Mouse (Mus musculus): ENCODE results near the gene Gm5640. TPM values are rescaled to one million over a fixed set of nuclear protein-coding genes. Genes with fewer than 3 reads are reported as not detected.
"Not testable (repeated sequence)": the region's sequence is repeated elsewhere in the genome, so short reads cannot be mapped to it uniquely, and the experiment has no call there.

The Gm5640 gene
- polyA plus RNA-seq (2014; fragmentation: Nextera tagmentation; extraction: Ambion mirVana) = not detected in 2 replicates

- DNase-seq (ENCODE audit: low spot score, missing footprints); H3K4me3 ChIP-seq (ENCODE audit: low read depth, low read length); H3K36me3 ChIP-seq (ENCODE audit: control insufficient read depth, insufficient read depth, low read length); H3K27ac ChIP-seq (ENCODE audit: low read depth, low read length); H3K4me1 ChIP-seq (ENCODE audit: control insufficient read depth, insufficient read depth, low read length); H3K9me3 ChIP-seq (ENCODE audit: control insufficient read depth, low read length); H3K27me3 ChIP-seq (ENCODE audit: control insufficient read depth, insufficient read depth, low read length); H3K9ac ChIP-seq (ENCODE audit: low read length); H3K4me2 ChIP-seq: not testable (repeated sequence)
- 50% methylated on average over 2 of the region's 5 CpGs for WGBS
- ATAC-seq (ENCODE audit: low FRiP score) = peak; percentile 55; the same call in 1 of the 2 replicates
Observed at GRCm38 (mm10) chrX:74645466-74646323, at the start of gene Gm5640. Gm5640 (minus strand) TSS chrX:74645635.

- not testable (repeated sequence) for H3K4me2 ChIP-seq; H3K36me3 ChIP-seq (ENCODE audit: control insufficient read depth, insufficient read depth, low read length); H3K27ac ChIP-seq (ENCODE audit: low read depth, low read length); H3K4me1 ChIP-seq (ENCODE audit: control insufficient read depth, insufficient read depth, low read length); DNase-seq (ENCODE audit: low spot score, missing footprints); H3K27me3 ChIP-seq (ENCODE audit: control insufficient read depth, insufficient read depth, low read length); H3K9me3 ChIP-seq (ENCODE audit: control insufficient read depth, low read length); H3K4me3 ChIP-seq (ENCODE audit: low read depth, low read length); H3K9ac ChIP-seq (ENCODE audit: low read length)
- no CpG with 5 or more reads among the region's 1 CpGs for WGBS
- ATAC-seq (ENCODE audit: low FRiP score) = 0 out of 2 replicates have a peak, but pooled peaks have one; percentile 30
Observed at GRCm38 (mm10) chrX:74646393-74646792, 958 bp upstream of the Gm5640 start.

- H3K4me3 ChIP-seq (ENCODE audit: low read depth, low read length) = no peak within 1 kb of the TSS
- no peaks in the 10 kb centered on the region for H3K36me3 ChIP-seq (ENCODE audit: control insufficient read depth, insufficient read depth, low read length)
- no peak within 1 kb of the TSS for H3K27ac ChIP-seq (ENCODE audit: low read depth, low read length)
- no peaks in the 10 kb centered on the region for H3K9me3 ChIP-seq (ENCODE audit: control insufficient read depth, low read length)
- no peaks in the 10 kb centered on the region for H3K27me3 ChIP-seq (ENCODE audit: control insufficient read depth, insufficient read depth, low read length)
- no peak for DNase-seq (ENCODE audit: low spot score, missing footprints)
- ATAC-seq (ENCODE audit: low FRiP score) = no peak
- H3K9ac ChIP-seq (ENCODE audit: low read length) = no peak within 1 kb of the TSS
- 91% methylated on average over 2 of the region's 2 CpGs for WGBS
- H3K4me1 ChIP-seq (ENCODE audit: control insufficient read depth, insufficient read depth, low read length) = no peaks in the 10 kb centered on the region
- no peak within 1 kb of the TSS for H3K4me2 ChIP-seq
Observed at GRCm38 (mm10) chrX:74592379-74592778, 53.1 kb downstream of the Gm5640 start, which contains the start of gene Olfr1325. Olfr1325 (plus strand) TSS chrX:74592679.

Other genes starting within 250 kb of the Gm5640 start
- gene G6pdx, start 216.4 kb downstream of the Gm5640 start, polyA plus RNA-seq (2014; fragmentation: Nextera tagmentation; extraction: Ambion mirVana) = 56.2 and 56.4 TPM in 2 replicates
- 0.61 TPM in 1 of 2 replicates, not detected in the other for gene Gm6880, start 164.2 kb downstream of the Gm5640 start, polyA plus RNA-seq (2014; fragmentation: Nextera tagmentation; extraction: Ambion mirVana)
- not detected in 2 replicates for gene Olfr1326-ps1, start 70.7 kb downstream of the Gm5640 start, polyA plus RNA-seq (2014; fragmentation: Nextera tagmentation; extraction: Ambion mirVana)
- not detected in 2 replicates for gene Olfr1325, start 53.0 kb downstream of the Gm5640 start, polyA plus RNA-seq (2014; fragmentation: Nextera tagmentation; extraction: Ambion mirVana)
- not detected in 2 replicates for gene Gm6890, start 95.3 kb upstream of the Gm5640 start, polyA plus RNA-seq (2014; fragmentation: Nextera tagmentation; extraction: Ambion mirVana)
- gene Gm5936, start 191.6 kb upstream of the Gm5640 start, polyA plus RNA-seq (2014; fragmentation: Nextera tagmentation; extraction: Ambion mirVana) = 0.14 TPM in 1 of 2 replicates, not detected in the other

Data from midbrain, embryonic 11.5 days (tissue).